Mouse (Mus musculus) limb, embryonic 11.5 days (tissue): Measurements from ENCODE around the gene Ttc41. TPM values are rescaled to one million over a fixed set of nuclear protein-coding genes. Genes with fewer than 3 reads are reported as not detected.
A peak's percentile ranks its signal among the peaks of the same experiment; 100 is the strongest.
"Not testable (repeated sequence)": the region's sequence is repeated elsewhere in the genome, so short reads cannot be mapped to it uniquely, and the experiment has no call there.

ENCODE experiments used
- ATAC-seq: fragments of 200-750 bp; cut with Nextera tagmentation; 2 replicates; pipeline ENCODE4 v1.8.0; 2017; ENCODE audit warnings: low read depth; ENCODE audit not compliant: insufficient number of reproducible peaks, low FRiP score, low TSS enrichment
- DNase-seq: peaks from one replicate; pipeline ENCODE4 v3.0.0-alpha.2; 2015; ENCODE audit warnings: low spot score
- H3K27ac ChIP-seq: fragments of 300-500 bp; sonication (generic); replicated peaks from 2 replicates; pipeline ENCODE4 v1.5.1; 2014; ENCODE audit warnings: low read depth, mild to moderate bottlenecking, low read length
- H3K27me3 ChIP-seq: fragments of 300-500 bp; sonication (generic); 2 replicates; pipeline ENCODE4 v1.6.1; 2014; ENCODE audit warnings: mild to moderate bottlenecking, low read length, mixed read lengths; ENCODE audit not compliant: control insufficient read depth, insufficient read depth
- H3K36me3 ChIP-seq: fragments of 300-500 bp; sonication (generic); 2 replicates; pipeline ENCODE4 v1.6.1; 2014; ENCODE audit warnings: mild to moderate bottlenecking, low read length, moderate library complexity, mixed read lengths; ENCODE audit not compliant: control insufficient read depth, insufficient read depth
- H3K4me1 ChIP-seq: fragments of 300-500 bp; sonication (generic); 2 replicates; pipeline ENCODE4 v1.6.1; 2014; ENCODE audit warnings: low read length, mixed read lengths; ENCODE audit not compliant: control insufficient read depth, insufficient read depth
- H3K4me2 ChIP-seq: fragments of 300-500 bp; sonication (generic); 2 replicates; pipeline ENCODE4 v1.6.1; 2014; ENCODE audit warnings: low read depth, mild to moderate bottlenecking, moderate library complexity; ENCODE audit not compliant: severe bottlenecking
- H3K4me3 ChIP-seq: fragments of 300-500 bp; sonication (generic); 2 replicates; pipeline ENCODE4 v1.5.1; 2014; ENCODE audit warnings: low read depth, low read length
- H3K9ac ChIP-seq: fragments of 300-500 bp; sonication (generic); 2 replicates; pipeline ENCODE4 v1.6.1; 2014; ENCODE audit warnings: mild to moderate bottlenecking, low read length
- H3K9me3 ChIP-seq: fragments of 300-500 bp; sonication (generic); 2 replicates; pipeline ENCODE4 v1.6.1; 2016; ENCODE audit warnings: low read length; ENCODE audit not compliant: control insufficient read depth
- WGBS: fragments of 180-500 bp; shearing (Covaris S2); extraction: QIAGEN DNeasy Blood & Tissue Kit; methylation state at CpG from one replicate; pipeline ENCODE4 v1.1.7; 2014; 5-methylcytosine and 5-hydroxymethylcytosine counted together
- polyA plus RNA-seq: library from polyadenylated mRNA; unstranded; fragments of >200 nt; fragmentation: Nextera tagmentation; extraction: Ambion mirVana; gene quantifications from 2 replicates; pipeline ENCODE4 v1.2.1, GENCODE M21; 2014

Ttc41 gene
- 1.6 and 1.7 TPM in 2 replicates for polyA plus RNA-seq

DNA sequence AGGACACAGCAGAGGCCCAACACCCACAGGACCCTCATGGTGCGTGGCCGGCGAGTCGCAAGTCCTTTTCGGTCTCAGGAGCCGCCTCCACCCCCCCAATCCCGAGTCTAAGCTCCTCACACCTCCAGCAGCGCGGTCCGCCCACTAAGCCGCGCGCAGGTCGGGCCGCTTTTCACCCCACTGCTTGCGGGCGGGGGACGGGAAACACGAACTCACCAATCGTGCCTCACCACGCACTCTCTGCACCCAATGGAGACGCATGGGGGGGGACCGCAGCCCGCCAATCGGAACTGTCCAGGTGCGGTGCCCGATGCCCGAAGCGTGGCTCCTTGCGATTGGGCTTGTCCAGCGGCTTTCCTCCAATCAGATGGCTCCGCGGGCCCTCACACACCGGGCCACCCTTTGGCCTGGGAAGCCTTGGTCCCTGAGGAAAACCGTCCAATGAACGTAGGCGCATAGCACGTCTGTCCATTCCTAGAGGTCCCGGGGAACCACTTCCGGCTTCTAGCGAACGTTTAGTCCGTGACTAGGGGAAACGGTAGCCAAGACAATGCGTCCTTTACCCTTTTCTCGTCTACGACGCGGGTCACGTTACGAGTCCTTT, at the start of gene Ttc41, which contains the start of gene Hsp90b1:
Gene Ttc41, plus strand, starts transcription at position 494 of the 604 bp plus-strand sequence.
Gene Hsp90b1, minus strand, starts transcription at position 192 of the 604 bp plus-strand sequence.
- Histone ChIP-seq H3K27me3 (no peaks in the 10 kb centered on the region), H3K36me3 (peaks cover 27% of the 10 kb centered on the region)

GRCm38 (mm10) chr10:86670550-86670949, 35.1 kb upstream of the Ttc41 start:
- DNase-seq, H3K27me3 ChIP-seq: not testable (repeated sequence)
- WGBS: 95% methylated on average over 4 of the region's 4 CpGs

More for the DNA sequence above, at the start of gene Ttc41, which contains the start of gene Hsp90b1:
- peak; percentile 99 for DNase-seq
- H3K4me3 ChIP-seq: peak within 1 kb of the TSS; percentile 59
- peak within 1 kb of the TSS; percentile 85 for H3K27ac ChIP-seq
- peak; percentile 98 for ATAC-seq
- under 1% methylated on average over 50 of the region's 51 CpGs for WGBS
- peak within 1 kb of the TSS; percentile 86 for H3K9ac ChIP-seq
- H3K9me3 ChIP-seq: no peaks in the 10 kb centered on the region
- H3K4me2 ChIP-seq: peak within 1 kb of the TSS; percentile 94
- peaks cover 20% of the 10 kb centered on the region for H3K4me1 ChIP-seq

GRCm38 (mm10) chr10:86684797-86685178, 20.8 kb upstream of the Ttc41 start:
- H3K9ac ChIP-seq, H3K27me3 ChIP-seq, H3K4me1 ChIP-seq, H3K27ac ChIP-seq, DNase-seq, H3K9me3 ChIP-seq, H3K36me3 ChIP-seq: not testable (repeated sequence)
- WGBS: 34% methylated on average over 2 of the region's 2 CpGs
- H3K4me3 ChIP-seq: peak overlapping the region; percentile 56
- peak overlapping the region; percentile 24; the same call in 1 of the 2 replicates for H3K4me2 ChIP-seq
- ATAC-seq: peak; percentile 28; the same call in 1 of the 2 replicates

More at GRCm38 (mm10) chr10:86670550-86670949, 35.1 kb upstream of the Ttc41 start:
- H3K4me2 ChIP-seq, H3K4me3 ChIP-seq, H3K4me1 ChIP-seq, ATAC-seq, H3K9ac ChIP-seq, H3K36me3 ChIP-seq, H3K9me3 ChIP-seq, H3K27ac ChIP-seq: not testable (repeated sequence)

GRCm38 (mm10) chr10:86685179-86686016, 20.2 kb upstream of the Ttc41 start:
- H3K27me3 ChIP-seq, H3K4me1 ChIP-seq, H3K36me3 ChIP-seq, H3K9me3 ChIP-seq, H3K27ac ChIP-seq: not testable (repeated sequence)
- peak overlapping the region; percentile 86 for H3K9ac ChIP-seq
- peak; percentile 91 for DNase-seq
- H3K4me2 ChIP-seq: peak overlapping the region; percentile 59
- ATAC-seq: peak; percentile 90
- H3K4me3 ChIP-seq: peak overlapping the region; percentile 56
- under 1% methylated on average over 51 of the region's 53 CpGs for WGBS

- H3K27me3 ChIP-seq, H3K9me3 ChIP-seq, DNase-seq, H3K27ac ChIP-seq, H3K4me1 ChIP-seq, H3K36me3 ChIP-seq: not testable (repeated sequence)
- peak overlapping the region; percentile 56 for H3K4me3 ChIP-seq
- peak overlapping the region; percentile 59 for H3K4me2 ChIP-seq
- H3K9ac ChIP-seq: peak overlapping the region; percentile 86
- 32% methylated on average over 9 of the region's 9 CpGs for WGBS
- 0 out of 2 replicates have a peak, but pooled peaks have one; percentile 28 for ATAC-seq
Measured at GRCm38 (mm10) chr10:86686017-86686360, 19.6 kb upstream of the Ttc41 start.

GRCm38 (mm10) chr10:86700251-86700650, 5.4 kb upstream of the Ttc41 start:
- H3K4me3 ChIP-seq: 0 out of 2 replicates have a peak overlapping the region, but pooled peaks have one; percentile 3
- H3K4me2 ChIP-seq: no peak overlapping the region
- no peak overlapping the region for H3K9ac ChIP-seq
- H3K27ac ChIP-seq: no peak overlapping the region
- H3K27me3 ChIP-seq: no peaks in the 10 kb centered on the region
- H3K4me1 ChIP-seq: peaks cover 25% of the 10 kb centered on the region
- no peaks in the 10 kb centered on the region for H3K9me3 ChIP-seq
- DNase-seq (no peak), ATAC-seq (no peak)
- 74% methylated on average over 3 of the region's 3 CpGs for WGBS
- H3K36me3 ChIP-seq: peaks cover 52% of the 10 kb centered on the region

DNA sequence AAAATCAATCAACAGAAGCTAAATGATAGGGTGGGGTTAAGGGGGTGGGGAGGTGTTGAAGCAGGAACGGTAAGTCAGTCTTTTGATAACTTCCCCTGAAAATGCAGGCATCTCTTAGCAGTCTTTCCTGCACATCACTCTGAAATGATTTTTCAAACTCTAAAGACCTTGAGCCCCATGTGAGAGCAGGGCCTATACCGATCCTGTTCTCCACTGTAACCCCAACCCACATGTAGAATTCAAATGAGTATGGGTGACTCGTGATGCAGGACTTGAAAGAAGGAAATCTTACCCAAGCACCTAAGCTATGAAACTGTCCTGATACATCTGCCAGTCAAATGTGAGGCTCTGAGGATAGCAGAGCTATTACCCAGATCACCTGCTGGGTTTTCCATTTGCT, 4.6 kb upstream of the Ttc41 start:
- DNase-seq (no peak), ATAC-seq (no peak)
- 72% methylated on average over 3 of the region's 3 CpGs for WGBS
- Histone ChIP-seq H3K36me3 (peaks cover 45% of the 10 kb centered on the region), H3K27me3 (no peaks in the 10 kb centered on the region), H3K9ac (no peak overlapping the region), H3K27ac (no peak overlapping the region), H3K4me3 (no peak overlapping the region), H3K4me2 (peak overlapping the region; percentile 15; the same call in 1 of the 2 replicates), H3K4me1 (peaks cover 25% of the 10 kb centered on the region), H3K9me3 (no peaks in the 10 kb centered on the region)

- no peak overlapping the region for H3K9ac ChIP-seq
- H3K9me3 ChIP-seq: no peaks in the 10 kb centered on the region
- ATAC-seq (no peak), DNase-seq (peak; percentile 38)
- peaks cover 25% of the 10 kb centered on the region for H3K4me1 ChIP-seq
- H3K27me3 ChIP-seq: no peaks in the 10 kb centered on the region
- H3K36me3 ChIP-seq: peaks cover 45% of the 10 kb centered on the region
- no peak overlapping the region for H3K4me3 ChIP-seq
- no peak overlapping the region for H3K27ac ChIP-seq
- no peak overlapping the region; the same call in 1 of the 2 replicates for H3K4me2 ChIP-seq
- WGBS: 50% methylated on average over 4 of the region's 4 CpGs
Measured at GRCm38 (mm10) chr10:86702312-86702920, 3.2 kb upstream of the Ttc41 start.
